Mouse (Mus musculus): Measurements from ENCODE around the gene Slc17a5. TPM values are rescaled to one million over a fixed set of nuclear protein-coding genes. Genes with fewer than 3 reads are reported as not detected.

The Slc17a5 gene
- polyA plus RNA-seq, 1 experiment = 0.06 TPM

DNA sequence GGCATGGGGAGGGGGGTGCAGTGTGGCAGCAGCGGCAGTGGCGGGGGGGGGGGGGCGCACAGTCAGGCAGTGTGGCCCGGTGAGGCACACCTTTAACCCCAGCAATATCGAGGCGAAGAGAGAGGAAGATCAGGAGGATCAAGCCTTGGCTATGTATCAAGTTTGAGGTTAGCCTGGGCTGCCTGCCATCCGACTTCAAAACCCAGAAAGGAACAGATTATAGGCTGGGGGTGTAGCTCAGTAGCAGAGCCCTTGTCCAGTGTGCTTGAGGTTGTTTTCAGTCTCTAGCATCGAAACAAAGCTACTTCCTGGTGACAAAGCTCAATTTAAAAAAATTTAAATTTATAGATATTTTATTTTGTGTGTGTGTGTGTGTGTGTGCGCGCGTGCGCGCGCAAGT is 46.1 kb downstream of the Slc17a5 start:
- H3K4me1 ChIP-seq (ENCODE audit: control insufficient read depth) = no peaks in the 10 kb centered on the region
- H3K36me3 ChIP-seq (ENCODE audit: control insufficient read depth) = peaks cover 2% of the 10 kb centered on the region; the same call in 1 of the 2 replicates
- H3K9me3 ChIP-seq (ENCODE audit: control insufficient read depth, low read length) = no peaks in the 10 kb centered on the region
- no peak for TF ChIP-seq TAL1 (IDR thresholded peaks at IDR 0.05; ENCODE audit: low read length)
- TF ChIP-seq GATA1 (IDR thresholded peaks at IDR 0.05; ENCODE audit: low read length) = no peak
- no peaks in the 10 kb centered on the region for H3K27me3 ChIP-seq (ENCODE audit: control insufficient read depth)
- H3K4me3 ChIP-seq (replicated peaks) = no peak overlapping the region

DNA sequence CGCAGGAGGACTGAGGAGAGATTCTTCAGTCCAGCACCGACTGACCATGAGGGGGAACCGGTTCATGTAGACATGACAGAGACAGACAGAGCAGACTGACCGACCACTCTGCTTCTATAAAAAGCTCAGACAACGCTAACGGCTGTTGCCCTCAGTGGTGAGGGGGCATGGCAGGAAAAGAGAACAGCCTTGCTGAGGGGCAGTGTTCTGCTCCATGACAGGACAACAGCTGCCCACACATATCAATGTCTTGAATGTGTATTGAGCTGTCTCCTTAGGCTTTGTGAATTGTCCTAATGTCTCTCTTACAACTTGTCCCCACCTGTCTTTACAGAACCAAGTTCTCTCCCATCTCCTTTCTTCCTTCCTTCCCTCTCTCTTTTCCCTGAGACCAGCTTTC is 49.4 kb downstream of the Slc17a5 start:
- H3K9me3 ChIP-seq (ENCODE audit: control insufficient read depth, low read length) = no peaks in the 10 kb centered on the region
- H3K4me1 ChIP-seq (ENCODE audit: control insufficient read depth) = no peaks in the 10 kb centered on the region
- H3K4me3 ChIP-seq (replicated peaks) = no peak overlapping the region
- no peak for TF ChIP-seq GATA1 (IDR thresholded peaks at IDR 0.05; ENCODE audit: low read length)
- no peak for TF ChIP-seq TAL1 (IDR thresholded peaks at IDR 0.05; ENCODE audit: low read length)
- H3K36me3 ChIP-seq (ENCODE audit: control insufficient read depth) = peaks cover 2% of the 10 kb centered on the region; the same call in 1 of the 2 replicates
- H3K27me3 ChIP-seq (ENCODE audit: control insufficient read depth) = no peaks in the 10 kb centered on the region

DNA sequence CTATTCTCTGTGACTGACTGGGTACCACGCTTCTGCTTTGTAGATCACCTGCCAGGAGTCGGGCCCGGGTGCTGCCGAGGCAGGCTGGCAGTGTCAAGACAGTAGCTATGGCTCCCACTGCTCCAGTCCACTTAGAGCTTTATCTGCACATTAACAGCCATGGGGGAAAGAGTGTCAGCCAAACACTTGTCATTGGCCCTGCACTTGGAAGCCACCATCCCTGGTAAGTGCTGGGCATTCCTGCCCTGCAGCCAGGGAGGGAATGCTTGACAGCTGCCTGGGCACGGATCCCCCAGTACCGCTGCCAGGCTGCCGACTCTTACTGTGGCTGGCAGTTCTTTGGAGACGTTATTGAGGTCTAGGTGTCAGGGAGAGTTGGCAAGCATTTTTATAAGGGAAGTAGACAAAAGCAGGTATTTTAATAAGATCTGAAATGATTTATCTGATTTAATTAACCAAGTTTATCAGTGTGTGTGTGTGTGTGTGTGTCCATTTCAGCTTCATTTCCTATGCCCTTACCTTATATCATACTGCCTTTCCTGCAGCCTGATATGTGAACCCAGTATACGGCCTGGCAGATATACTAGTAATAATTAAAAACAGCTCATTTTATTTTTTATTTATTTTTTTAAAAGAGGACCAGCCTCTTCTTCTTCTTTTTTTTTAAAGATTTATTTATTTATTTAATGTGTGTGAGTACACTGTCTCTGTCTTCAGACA is 50.5 kb downstream of the Slc17a5 start:
- H3K9me3 ChIP-seq (ENCODE audit: control insufficient read depth, low read length) = no peaks in the 10 kb centered on the region
- no peaks in the 10 kb centered on the region for H3K27me3 ChIP-seq (ENCODE audit: control insufficient read depth)
- H3K4me3 ChIP-seq (replicated peaks) = no peak overlapping the region
- peaks cover 2% of the 10 kb centered on the region; the same call in 1 of the 2 replicates for H3K36me3 ChIP-seq (ENCODE audit: control insufficient read depth)
- TF ChIP-seq TAL1 (IDR thresholded peaks at IDR 0.05; ENCODE audit: low read length) (no peak), GATA1 (IDR thresholded peaks at IDR 0.05; ENCODE audit: low read length) (no peak)
- no peaks in the 10 kb centered on the region for H3K4me1 ChIP-seq (ENCODE audit: control insufficient read depth)

DNA sequence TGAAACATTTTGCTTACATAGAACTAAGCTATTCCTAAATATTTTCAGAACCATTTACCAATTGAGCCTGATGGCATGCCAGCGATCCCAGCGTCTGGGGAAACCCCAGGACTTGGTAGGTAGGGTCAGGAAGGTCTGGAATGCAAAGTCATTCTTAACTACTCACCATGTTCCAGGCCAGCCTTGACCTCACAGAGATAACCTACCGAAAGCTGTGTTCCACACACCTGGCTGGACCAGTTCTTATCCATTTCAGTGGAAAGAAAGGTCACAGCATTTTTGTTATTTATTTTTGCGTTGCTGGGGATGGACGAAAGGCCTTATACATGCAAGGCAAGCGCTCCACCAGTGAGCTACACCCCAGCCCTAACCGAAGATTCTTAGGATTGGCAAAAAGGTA is 53.2 kb downstream of the Slc17a5 start:
- TF ChIP-seq TAL1 (IDR thresholded peaks at IDR 0.05; ENCODE audit: low read length) (no peak), GATA1 (IDR thresholded peaks at IDR 0.05; ENCODE audit: low read length) (no peak)
- H3K4me3 ChIP-seq (replicated peaks) = no peak overlapping the region
- no peaks in the 10 kb centered on the region for H3K4me1 ChIP-seq (ENCODE audit: control insufficient read depth)
- no peaks in the 10 kb centered on the region for H3K9me3 ChIP-seq (ENCODE audit: control insufficient read depth, low read length)
- H3K27me3 ChIP-seq (ENCODE audit: control insufficient read depth) = no peaks in the 10 kb centered on the region
- peaks cover 2% of the 10 kb centered on the region; the same call in 1 of the 2 replicates for H3K36me3 ChIP-seq (ENCODE audit: control insufficient read depth)

DNA sequence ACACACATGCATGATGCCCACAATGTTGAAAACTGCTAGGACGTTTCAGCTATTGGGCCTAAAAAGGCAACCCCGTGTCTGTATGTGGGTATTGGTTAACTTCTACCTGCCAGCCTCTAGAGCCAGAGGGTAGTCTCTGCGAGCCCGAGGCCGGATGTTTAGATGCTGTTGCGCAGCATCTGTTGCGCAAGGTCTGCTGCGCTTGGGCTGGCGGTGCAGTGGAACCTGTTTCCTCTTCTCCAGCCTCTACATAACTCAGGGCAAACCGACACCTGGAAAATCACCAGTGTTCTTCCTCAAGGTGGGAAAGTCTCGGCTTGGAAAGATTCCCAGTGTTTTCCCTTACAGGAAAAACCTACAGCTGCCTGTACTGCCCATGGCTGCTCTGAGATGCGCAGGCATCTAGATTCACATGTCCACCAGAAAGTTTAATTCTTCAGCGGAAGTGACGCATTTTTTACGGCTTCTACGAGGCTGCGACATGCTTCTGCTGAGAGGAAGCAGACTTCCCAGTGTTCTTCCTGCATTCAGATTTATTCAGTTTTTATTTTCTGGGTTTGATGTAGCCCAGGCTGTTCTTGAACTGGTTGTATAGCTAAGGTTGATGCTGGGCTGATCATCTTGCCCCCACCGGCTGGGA is 54.4 kb downstream of the Slc17a5 start:
- H3K4me1 ChIP-seq (ENCODE audit: control insufficient read depth) = peaks cover 3% of the 10 kb centered on the region; the same call in 1 of the 2 replicates
- H3K4me3 ChIP-seq (replicated peaks) = no peak overlapping the region
- no peak for TF ChIP-seq TAL1 (IDR thresholded peaks at IDR 0.05; ENCODE audit: low read length)
- peaks cover 2% of the 10 kb centered on the region; the same call in 1 of the 2 replicates for H3K36me3 ChIP-seq (ENCODE audit: control insufficient read depth)
- H3K9me3 ChIP-seq (ENCODE audit: control insufficient read depth, low read length) = no peaks in the 10 kb centered on the region
- no peaks in the 10 kb centered on the region for H3K27me3 ChIP-seq (ENCODE audit: control insufficient read depth)

DNA sequence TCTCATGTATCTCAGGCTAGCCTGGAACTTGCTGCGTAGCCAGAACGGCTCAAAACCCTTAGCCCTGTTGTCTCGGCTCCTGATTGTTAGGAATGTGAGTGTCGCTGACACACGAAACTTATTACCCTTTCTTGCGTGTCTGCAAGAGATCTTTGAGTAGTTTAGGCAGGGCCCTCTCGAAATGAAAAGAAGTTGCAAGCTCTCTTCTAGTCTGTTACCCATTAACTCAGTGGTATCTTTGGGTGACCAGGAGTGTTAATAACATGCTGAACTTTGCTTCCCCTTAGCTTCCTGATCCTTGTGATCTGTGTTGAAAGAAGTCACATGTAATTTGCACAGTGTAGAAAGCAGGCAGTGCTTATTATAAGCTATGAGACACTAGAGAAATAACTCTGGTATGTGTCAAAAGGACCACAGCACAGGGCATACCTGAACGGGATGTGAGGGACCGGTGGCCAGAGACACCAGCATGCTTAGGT is 55.5 kb downstream of the Slc17a5 start:
- H3K9me3 ChIP-seq (ENCODE audit: control insufficient read depth, low read length) = no peaks in the 10 kb centered on the region
- TF ChIP-seq GATA1 (IDR thresholded peaks at IDR 0.05; ENCODE audit: low read length) = no peak
- no peak for TF ChIP-seq TAL1 (IDR thresholded peaks at IDR 0.05; ENCODE audit: low read length)
- peaks cover 2% of the 10 kb centered on the region; the same call in 1 of the 2 replicates for H3K36me3 ChIP-seq (ENCODE audit: control insufficient read depth)
- no peaks in the 10 kb centered on the region for H3K27me3 ChIP-seq (ENCODE audit: control insufficient read depth)
- H3K4me1 ChIP-seq (ENCODE audit: control insufficient read depth) = peaks cover 11% of the 10 kb centered on the region
- no peak overlapping the region for H3K4me3 ChIP-seq (replicated peaks)

DNA sequence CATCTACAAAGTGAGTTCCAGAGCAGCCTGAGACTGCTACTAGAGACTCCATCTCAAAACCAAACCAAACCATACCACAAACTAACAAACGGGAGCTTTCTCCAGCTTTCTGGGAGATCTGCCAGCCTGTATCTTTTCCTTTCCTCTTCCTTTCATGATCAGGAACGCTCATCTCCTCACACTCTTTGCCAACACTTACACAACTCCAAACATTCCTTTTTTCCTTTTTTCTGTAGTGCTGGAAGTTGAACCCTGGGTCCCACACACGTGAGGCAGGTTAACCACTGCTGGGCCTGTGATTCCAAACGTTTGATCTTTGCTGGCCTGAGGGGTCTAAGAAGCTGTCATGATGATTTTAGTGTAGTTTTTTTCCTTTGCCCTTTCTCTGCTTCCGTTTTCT is 56.0 kb downstream of the Slc17a5 start:
- H3K9me3 ChIP-seq (ENCODE audit: control insufficient read depth, low read length) = no peaks in the 10 kb centered on the region
- H3K4me1 ChIP-seq (ENCODE audit: control insufficient read depth) = peaks cover 17% of the 10 kb centered on the region
- no peaks in the 10 kb centered on the region for H3K27me3 ChIP-seq (ENCODE audit: control insufficient read depth)
- H3K4me3 ChIP-seq (replicated peaks) = no peak overlapping the region
- no peaks in the 10 kb centered on the region for H3K36me3 ChIP-seq (ENCODE audit: control insufficient read depth)
- TF ChIP-seq GATA1 (IDR thresholded peaks at IDR 0.05; ENCODE audit: low read length) = no peak
- no peak for TF ChIP-seq TAL1 (IDR thresholded peaks at IDR 0.05; ENCODE audit: low read length)

DNA sequence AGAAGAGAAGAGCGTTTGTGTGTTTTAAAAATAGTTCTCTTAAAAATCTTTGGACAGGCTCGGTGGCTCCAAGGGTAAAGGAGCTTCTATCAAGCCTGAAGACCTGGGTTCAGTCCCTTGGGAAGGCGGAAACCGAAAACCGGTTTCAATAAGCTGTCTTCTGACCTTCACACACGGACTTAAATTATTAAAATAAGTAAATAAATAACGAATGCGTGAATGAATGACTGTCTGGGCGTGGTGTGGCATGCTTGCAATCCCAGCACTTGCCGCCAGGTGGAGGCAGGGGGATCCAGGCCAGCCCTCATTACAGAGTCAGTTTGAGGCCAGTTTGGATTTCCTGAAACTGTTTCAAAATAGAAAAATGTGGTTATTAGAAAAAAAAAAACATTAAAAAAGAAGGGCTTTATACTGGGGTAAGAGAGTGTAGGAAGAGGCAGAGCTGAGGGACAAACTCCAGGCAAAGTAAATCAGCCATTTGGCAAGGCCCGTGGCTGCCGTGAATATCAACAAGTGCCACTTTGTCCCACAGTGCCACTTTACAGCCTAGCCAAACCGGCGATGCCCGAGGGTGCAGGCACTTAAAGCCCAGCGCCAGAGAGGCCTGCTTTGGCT is 60.0 kb downstream of the Slc17a5 start:
- H3K4me3 ChIP-seq (replicated peaks) = peak overlapping the region; percentile 65
- peaks cover 21% of the 10 kb centered on the region for H3K4me1 ChIP-seq (ENCODE audit: control insufficient read depth)
- no peaks in the 10 kb centered on the region for H3K9me3 ChIP-seq (ENCODE audit: control insufficient read depth, low read length)
- peaks cover 4% of the 10 kb centered on the region for H3K27me3 ChIP-seq (ENCODE audit: control insufficient read depth)
- TF ChIP-seq TAL1 (IDR thresholded peaks at IDR 0.05; ENCODE audit: low read length) (no peak), GATA1 (IDR thresholded peaks at IDR 0.05; ENCODE audit: low read length) (no peak)
- no peaks in the 10 kb centered on the region for H3K36me3 ChIP-seq (ENCODE audit: control insufficient read depth)

DNA sequence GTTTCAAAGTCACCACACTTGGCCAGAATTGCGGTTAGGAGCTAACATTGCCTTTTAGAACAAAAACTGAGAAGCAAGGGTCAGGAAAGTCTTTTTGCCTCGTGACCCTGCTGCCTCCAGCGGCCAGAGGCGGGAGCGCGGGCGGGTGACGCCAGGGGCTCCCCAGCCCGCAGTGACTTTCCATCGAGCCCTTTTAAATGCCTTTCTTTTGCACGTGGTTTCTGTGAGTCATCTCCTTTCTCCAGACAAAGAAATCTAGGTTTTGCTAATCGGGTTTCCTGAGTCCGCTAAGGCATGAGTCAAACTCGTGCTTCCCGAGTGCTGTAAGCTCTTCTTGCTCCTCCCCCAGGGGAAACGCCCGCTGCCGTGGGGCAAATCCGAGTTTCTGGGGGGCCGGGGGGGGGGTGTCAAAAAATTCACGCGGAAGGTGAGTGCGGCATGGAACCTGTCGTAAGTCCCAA is 60.5 kb downstream of the Slc17a5 start:
- H3K4me3 ChIP-seq (replicated peaks) = peak overlapping the region; percentile 65
- H3K4me1 ChIP-seq (ENCODE audit: control insufficient read depth) = peaks cover 21% of the 10 kb centered on the region
- H3K36me3 ChIP-seq (ENCODE audit: control insufficient read depth) = no peaks in the 10 kb centered on the region
- peaks cover 6% of the 10 kb centered on the region for H3K27me3 ChIP-seq (ENCODE audit: control insufficient read depth)
- no peaks in the 10 kb centered on the region for H3K9me3 ChIP-seq (ENCODE audit: control insufficient read depth, low read length)
- no peak for TF ChIP-seq GATA1 (IDR thresholded peaks at IDR 0.05; ENCODE audit: low read length)
- no peak for TF ChIP-seq TAL1 (IDR thresholded peaks at IDR 0.05; ENCODE audit: low read length)

All from erythroblast, embryonic 14.5 days (primary cell).